Mouse (Mus musculus): ENCODE results near the gene Selenbp1.
"Not testable (repeated sequence)": the region's sequence is repeated elsewhere in the genome, so short reads cannot be mapped to it uniquely, and the experiment has no call there.

- not testable (repeated sequence) for TF ChIP-seq POLR2A (IDR thresholded peaks at IDR 0.05; ENCODE audit: control insufficient read depth, low read depth, low read length); CTCF (IDR thresholded peaks at IDR 0.05; ENCODE audit: control insufficient read depth, insufficient read depth, insufficient replicate concordance, low read depth, low read length)
These were observed 9.5 kb downstream of the Selenbp1 start for GRCm38 (mm10) chr3:94942211-94942967.

Measured in testis, adult 2 months (tissue).